Mouse (Mus musculus): ENCODE results near the gene Jtb.

The Jtb gene

DNA sequence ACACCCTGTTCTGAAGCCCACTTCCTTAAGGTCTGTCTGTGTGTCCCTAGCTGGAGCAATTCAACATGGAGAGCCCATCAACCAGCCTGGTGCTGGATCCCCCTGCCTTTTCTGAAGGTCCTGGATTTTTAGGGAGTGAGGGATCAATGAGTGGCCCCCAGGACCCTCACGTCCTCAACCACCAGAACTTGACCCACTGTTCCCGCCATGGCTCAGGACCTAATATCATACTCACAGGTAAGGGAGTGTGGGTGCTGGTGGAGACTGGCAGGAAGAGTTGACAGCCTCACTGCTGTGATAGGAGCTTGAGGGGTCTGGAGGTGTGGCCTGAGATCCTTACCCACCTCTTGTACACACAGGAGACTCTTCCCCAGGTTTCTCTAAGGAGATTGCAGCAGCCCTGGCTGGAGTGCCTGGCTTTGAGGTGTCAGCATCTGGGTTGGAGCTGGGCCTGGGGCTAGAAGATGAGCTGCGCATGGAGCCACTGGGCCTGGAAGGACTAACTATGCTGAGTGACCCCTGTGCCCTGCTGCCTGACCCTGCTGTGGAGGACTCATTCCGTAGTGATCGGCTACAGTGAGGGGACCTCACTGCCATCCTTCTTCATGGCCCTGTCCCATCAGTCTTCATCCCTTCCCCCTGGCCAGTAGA, 31.8 kb downstream of the Jtb start:
- no peak for DNase-seq (ENCODE audit: low spot score)

DNA sequence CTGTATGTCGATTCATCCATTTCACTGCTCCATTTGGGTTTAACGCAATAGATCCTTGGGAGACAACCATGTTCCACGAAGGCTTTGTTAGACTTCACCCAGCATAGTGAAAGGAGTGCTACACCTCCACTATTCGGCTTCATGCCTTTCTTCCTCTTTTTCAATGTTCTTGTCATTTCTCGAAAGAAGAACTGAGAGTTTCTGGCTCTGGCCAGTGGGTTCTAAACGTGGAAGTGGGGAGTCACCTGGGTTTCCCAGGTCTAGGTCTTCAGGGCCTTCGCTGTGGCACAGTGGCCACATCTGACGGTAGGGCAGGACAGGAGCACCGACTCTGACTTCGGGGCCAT, 33.3 kb downstream of the Jtb start:
- no peak for DNase-seq (ENCODE audit: low spot score)

DNA sequence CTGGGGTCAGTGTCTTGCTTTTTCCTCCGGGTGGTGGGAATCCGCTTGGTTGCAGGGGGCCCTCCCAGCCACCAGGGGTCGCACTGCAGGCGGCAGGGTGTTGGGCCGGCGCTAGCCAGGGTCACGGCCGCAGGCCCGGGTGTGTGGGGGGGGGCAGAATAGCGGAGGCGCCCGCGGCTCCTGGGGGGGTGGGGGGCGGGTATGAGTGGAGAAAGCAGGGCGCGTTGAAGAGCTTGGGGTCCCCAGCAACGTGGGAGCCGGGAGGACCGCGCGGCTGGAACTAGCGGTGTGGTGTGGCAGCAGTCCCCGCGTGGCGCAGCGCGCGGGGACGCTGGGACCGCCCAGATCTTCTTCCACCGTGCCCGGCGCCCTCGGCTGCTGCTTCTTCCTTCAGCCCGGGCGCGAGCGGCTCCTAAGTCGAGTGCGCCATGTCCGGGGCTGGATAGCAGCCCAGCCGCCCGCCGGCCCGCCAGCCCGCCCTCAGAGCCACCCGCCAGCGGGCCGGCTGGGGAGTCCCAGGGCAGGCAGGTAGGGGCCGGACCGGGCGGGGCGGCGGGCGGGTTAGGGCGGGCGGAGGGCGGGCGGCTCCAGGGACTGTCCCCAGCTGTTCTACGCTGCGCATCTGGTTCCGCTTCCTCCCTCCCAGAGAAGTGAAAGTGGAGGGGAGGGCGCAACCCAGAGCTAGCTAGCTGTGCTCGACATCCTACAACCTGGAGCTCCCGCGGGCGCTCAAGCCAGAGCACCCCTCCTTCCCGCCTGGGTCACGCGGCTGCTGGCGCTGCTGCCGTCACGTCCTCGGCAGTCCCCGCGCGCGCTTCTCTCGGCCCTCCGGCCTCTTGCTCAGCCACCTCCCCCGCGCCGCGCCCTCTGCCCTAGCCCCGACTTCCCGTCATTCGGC, 33.9 kb downstream of the Jtb start, which contains the start of gene Dennd4b:
Dennd4b (plus strand) TSS at position 152 of the 898 bp plus-strand sequence.
- DNase-seq (ENCODE audit: low spot score): peak; percentile 87

DNA sequence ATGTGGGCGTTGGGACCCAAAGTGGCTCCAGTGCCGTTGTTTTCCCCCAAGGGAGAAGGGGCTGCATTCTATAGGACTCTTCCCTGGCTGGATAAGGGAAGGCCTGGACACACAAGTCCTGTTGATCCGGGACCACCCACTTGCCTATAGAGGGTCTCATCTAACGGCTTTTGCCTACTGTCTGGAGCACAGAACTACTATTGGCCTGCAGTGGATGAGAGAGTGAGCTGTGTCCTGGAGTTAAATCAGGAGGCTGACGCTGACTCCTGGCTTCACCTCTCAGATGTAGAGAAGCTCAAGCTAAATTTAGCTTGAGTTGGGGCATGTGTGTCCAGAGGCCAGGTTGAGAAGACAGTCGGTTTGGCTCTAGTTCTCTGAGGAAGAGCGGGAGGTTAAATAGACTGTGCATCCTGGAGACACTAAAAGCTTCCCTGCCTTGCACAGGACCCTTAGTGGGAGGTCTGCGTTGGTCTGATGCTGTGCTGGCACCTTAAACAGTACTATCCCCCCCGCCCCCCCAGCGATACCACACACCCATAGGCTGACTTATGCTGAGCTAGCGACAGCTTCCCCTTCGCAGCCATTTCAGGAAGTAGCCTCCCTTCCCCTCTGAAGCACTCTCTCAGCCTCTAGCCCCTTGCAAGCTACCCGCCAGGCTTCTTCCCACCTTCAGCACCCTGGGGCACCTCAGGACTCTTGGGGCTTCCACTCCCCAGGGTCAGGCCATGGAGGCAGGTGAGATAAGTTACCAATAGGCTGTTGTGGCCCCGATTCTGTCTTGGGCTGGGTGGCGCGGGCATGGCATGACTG, 34.7 kb downstream of the Jtb start:
- DNase-seq (ENCODE audit: low spot score): no peak

DNA sequence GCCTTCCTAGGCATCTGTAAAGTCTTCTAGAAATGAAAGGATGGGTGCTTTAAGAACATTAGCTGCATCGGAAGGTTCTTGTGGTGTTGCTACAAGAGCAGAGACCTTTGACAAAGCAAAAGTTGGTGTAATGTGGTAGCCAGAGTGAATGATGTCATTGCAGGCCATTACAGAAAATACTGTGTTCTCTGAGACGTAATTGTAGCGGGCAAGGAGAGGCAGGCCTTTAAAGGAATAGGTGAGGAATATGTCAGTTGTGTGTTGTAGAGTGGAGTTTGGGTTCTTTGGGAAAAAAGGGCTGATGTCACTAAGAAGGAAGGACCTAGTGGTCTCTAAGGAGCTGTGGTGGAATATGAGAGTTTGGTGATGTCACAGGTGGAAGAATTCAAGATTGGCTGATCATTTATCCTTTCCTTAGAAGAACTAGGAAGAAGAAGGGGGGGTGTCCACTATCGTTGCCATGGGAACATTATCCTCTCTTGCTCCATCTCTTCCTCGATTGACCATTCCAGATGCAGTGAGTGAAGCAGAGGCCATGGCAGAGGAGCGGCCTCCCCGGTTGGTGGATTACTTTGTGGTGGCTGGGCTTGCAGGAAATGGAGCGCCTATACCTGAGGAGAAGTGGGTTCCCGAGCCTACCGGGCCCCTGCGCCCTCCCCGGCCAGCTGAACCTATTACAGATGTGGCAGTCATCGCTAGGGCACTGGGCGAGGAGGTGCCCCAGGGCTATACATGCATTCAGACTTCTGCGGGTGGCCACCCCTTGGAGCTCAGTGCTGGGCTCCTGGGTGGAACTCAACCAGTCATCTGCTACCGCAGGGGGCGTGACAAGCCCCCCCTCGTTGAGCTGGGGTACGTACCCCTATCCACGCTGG, 35.7 kb downstream of the Jtb start:
- DNase-seq (ENCODE audit: low spot score): no peak

DNA sequence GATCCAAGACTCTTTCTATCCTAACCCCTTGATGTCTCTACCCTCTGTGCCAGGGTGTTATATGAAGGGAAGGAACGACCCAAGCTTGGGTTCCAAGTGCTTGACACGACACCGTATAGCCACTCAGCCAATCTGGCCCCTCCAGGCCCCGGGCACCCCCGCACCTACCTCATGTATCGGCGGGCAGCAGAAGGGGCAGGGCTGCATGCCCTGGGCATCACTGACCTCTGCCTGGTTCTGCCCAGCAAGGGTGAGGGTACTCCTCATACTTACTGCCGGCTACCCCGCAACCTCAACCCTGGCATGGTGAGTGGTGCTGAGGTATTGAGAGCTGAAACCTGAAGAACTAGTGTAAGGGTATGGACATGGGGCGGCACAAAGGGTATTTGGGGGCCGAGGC, 36.8 kb downstream of the Jtb start:
- DNase-seq (ENCODE audit: low spot score): no peak

DNA sequence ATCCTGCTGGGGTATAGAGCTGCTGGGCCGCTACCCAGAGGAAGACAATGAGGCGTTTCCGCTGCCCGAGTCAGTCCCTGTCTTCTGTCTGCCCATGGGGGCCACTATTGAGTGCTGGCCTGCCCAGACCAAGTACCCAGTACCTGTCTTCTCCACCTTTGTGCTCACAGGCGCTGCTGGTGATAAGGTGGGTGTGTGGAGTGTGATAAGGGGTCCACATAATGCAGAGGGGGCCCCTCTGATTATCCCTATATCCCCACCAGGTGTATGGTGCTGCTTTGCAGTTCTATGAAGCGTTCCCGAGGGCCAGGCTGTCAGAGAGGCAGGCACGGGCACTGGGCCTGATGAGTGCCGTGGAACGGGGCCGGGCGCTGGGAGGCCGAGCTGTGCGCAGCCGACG, 37.6 kb downstream of the Jtb start:
- DNase-seq (ENCODE audit: low spot score): no peak

DNA sequence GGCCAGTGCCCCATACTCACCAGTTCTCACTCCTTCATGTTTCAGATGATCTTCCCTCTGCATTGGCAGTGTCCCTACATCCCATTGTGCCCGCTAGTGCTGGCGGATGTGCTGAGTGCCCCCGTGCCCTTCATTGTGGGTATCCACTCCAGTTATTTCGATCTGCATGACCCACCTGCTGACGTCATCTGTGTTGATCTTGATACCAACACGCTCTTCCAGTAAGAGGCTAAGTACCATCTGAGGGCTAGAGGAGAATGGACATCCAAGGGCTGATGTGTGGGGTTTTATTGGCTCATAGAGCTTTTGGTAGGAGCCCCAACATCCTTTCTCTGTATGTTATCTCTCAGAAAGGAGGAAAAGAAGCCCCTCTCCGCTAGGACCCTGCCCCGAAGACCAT, 39.4 kb downstream of the Jtb start:
- no peak for DNase-seq (ENCODE audit: low spot score)

DNA sequence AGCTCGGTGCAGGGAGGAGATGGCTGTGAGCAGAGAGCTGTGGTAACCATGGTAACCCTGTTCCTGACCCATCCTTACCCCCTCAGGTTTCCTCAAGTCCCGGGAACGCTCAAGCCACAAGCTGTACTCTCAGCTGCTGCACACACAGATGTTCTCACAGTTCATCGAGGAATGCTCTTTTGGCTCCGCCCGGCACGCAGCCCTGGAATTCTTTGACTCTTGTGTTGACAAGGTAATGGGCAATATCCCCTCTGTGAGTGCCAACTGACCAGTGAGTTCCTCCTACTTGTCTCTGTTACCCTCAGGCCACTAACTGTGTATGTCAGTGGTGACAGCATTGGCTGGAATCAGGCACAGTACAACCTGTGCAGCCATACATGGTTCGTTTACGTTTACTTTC, 40.8 kb downstream of the Jtb start:
- DNase-seq (ENCODE audit: low spot score): no peak

DNA sequence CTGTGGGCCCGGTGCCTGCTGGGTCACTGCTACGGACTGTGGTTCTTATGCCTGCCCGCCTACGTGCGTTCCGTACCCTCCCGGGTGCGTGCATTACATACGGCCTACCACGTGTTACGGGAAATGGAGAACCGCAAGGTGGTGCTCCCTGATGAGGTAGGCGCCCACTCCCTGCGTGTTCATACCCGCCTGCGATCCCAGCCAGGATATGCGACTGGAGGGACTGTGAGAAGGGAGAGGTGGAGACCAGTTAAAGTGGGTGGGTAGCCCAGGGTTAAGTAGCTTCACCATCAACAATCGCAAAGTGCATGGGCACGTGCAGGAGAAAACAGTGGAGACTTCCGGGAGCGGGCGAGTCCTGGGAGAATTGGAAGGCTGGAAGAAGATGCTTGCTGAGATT, 42.5 kb downstream of the Jtb start:
- no peak for DNase-seq (ENCODE audit: low spot score)

DNA sequence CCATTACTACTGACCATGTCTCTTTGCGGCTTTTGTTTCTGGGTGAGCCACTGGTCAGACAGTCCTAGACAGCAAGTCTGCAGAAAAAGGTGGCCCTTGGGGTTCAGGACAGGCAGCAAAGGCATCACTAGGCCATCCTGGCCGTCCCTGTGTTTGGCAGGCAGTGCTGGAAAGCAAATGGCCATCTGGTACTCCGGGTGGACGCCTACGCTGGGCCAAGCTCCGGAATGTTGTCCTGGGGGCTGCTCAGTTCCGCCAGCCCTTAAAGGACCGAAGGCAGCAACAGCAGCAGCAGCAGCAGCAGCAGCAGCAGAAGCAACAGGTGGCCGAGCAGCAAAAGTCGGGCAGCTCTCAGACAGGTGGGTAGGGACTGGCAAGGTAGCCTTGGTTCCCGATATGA, 43.9 kb downstream of the Jtb start:
- DNase-seq (ENCODE audit: low spot score): no peak

DNA sequence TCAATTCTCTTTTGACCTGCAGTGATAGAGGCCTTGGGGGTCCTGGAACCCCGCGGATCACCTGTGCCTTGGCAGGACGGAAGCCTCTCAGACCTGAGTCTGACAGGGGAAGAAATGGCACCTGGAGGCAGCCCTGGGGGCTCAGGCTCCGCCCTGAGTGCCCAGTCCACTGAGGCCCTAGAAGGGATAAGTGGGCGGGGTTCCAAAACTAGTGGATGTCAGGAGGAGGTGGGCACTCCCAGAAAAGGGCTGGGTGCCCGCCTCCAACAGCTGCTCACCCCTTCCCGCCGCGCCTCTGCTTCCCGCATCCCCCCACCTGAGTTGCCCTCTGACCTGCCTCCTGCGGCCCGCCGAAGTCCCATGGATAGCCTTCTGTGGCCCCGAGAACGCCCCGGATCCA, 45.5 kb downstream of the Jtb start:
- no peak for DNase-seq (ENCODE audit: low spot score)

DNA sequence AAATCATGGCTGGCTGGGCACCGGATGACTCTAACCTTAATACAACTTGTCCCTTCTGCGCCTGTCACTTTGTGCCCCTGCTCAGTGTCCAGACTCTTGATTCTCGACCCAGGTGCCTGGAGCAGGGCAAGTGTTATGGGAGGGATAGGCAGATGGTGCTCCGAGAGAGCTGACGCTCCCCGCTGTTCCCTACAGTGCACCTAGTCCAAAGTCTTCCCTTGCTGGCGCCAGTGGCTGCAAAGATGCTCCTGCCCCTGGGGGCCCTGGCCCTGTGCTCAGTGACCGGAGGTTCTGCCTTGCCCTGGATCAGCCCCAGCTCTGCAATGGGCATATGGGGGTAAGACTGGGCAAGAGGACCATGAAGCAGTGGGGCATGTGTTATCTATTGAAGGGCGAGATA, 46.4 kb downstream of the Jtb start:
- no peak for DNase-seq (ENCODE audit: low spot score)

DNA sequence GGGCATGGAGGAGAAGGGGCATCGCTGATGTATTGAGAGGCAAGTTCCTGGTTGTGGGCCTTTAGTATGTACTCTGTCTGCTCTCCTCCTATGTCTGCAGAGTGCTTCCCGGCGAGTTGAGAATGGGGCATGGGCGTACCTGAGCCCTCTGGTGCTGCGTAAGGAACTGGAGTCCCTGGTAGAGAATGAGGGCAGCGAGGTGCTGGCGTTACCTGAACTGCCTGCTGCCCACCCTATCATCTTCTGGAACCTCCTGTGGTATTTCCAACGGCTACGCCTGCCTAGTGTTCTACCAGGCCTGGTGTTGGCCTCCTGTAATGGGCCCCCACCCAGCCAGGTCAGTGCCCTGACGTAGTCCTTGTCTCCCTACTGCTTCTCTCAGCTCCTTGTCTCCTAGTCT, 46.8 kb downstream of the Jtb start:
- no peak for DNase-seq (ENCODE audit: low spot score)

DNA sequence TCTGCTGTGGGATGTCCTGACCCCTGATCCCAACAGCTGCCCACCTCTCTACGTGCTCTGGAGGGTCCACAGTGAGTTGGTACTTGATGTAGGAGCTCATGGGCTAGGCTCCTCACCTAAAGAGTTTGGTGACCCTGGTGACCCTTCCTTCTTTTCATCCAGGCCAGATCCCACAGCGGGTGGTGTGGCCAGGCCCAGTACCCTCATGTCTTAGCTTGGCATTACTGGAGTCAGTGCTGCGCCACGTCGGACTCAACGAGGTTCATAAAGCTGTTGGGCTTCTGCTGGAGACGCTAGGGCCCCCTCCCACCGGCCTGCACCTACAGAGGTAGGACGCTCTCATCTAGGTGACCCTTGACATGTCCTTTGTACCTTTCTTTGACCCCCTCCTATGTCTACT, 47.8 kb downstream of the Jtb start:
- no peak for DNase-seq (ENCODE audit: low spot score)

DNA sequence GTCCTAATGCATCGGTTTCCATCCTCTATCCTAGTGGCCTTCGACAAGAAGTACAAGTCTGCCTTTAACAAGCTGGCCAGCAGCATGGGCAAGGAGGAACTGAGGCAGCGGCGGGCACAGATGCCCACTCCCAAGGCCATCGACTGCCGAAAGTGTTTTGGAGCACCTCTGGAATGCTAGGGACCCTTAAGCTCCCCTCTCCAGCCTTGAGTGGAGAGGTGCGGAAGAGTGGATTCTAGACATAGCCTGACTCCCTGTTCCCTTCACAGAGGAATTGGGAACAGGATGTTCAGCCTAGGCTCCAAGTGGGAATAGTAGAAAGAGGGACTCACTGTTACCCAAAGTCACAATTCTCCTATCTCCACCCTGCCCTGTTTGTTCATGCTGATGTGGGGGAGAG, 48.3 kb downstream of the Jtb start:
- DNase-seq (ENCODE audit: low spot score): no peak

DNA sequence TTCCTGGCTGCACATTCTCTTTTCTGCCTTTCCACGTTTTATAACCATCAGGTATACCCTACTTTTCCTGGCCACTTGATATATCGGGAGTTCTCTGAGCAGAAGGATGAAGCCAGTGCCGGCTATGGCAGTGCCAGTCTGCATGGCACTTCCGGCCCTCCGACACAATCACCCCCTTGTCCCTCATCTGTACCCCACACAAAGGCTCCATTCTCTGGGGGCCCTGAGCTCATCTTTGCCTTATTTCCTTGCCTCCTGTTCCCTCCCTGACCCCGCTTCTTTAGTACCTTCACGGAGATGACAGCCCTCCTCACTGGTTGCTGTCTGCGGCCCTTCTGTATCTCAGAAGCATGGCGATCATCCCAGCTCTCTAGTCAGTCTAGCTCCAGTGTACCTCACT, 49.3 kb downstream of the Jtb start:
- no peak for DNase-seq (ENCODE audit: low spot score)

DNA sequence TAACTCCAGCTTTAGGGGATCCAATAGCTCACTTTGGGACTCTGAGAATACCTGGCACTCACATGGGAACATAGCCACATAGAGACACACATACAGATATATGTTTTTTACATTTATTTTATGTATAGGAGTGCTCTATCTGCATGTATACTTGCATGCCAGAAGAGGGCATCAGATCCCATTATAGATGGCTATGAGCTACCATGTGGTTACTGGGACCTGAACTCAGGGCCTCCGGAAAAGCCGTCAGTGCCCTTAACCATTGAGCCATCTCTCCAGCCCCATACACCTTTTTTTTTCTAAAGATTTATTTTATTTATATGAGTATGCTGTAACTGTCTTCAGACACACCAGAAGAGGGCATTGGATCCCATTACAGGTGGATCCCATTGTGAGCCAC, 52.8 kb downstream of the Jtb start:
- no peak for DNase-seq (ENCODE audit: low spot score)
